In the genomic region with DNA sequence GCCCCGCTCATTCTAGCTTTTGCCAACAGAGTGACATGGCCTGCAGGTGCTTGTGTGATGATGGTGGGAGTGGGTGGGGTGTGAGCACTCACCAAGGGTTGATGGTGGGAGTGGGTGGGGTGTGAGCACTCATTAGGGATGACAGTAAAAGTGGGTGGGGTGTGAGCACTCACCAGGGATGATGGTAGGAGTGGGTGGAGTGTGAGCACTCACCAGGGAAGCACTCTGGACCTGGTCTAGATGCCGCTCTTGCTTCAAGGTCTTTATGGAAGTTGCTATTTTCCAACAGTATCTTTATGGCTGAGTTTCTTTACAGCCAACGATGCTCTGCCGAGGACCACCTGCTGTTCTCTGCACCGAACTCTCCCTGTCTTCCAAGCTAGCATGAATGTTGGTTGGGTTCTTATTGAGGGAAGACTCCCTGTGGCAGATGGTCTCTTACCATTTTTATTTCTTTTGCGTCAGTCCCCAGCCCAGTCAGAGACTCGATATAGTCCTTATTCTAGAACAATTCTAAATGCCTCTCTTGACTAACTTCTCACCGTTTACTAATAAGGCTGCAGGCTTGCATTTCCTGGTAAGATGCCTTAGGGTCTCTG, we compare ENCODE assay signal across 16 mouse cellular contexts.
"Had no signal": no experiment of that assay in that cellular context is flagged by ENCODE, and none has a peak within 500 bp of the region (broad histone marks: within the 10 kb centered on the region; RNA-seq: fewer than 3 reads in every experiment).

No protein-coding gene starts in this region.

- ATAC-seq: intestine, embryonic 15.5 days; liver, postnatal 0 days; midbrain, embryonic 13.5 days had no signal

- H3K27ac ChIP-seq: intestine, embryonic 15.5 days; limb, embryonic 12.5 days; liver, embryonic 13.5 days; lung, embryonic 15.5 days; midbrain, embryonic 13.5 days; neural tube, embryonic 15.5 days had no signal

- DNase-seq: kidney, adult 18-20 months; kidney, postnatal 10 days; kidney, postnatal 4 days; liver; liver, embryonic 13.5 days; liver, postnatal 0 days; lung, postnatal 14 days; spleen, adult 18-20 months; thymus, adult 2 months; thymus, postnatal 25 days had no signal

- H3K4me3 ChIP-seq: intestine, embryonic 15.5 days; limb, embryonic 12.5 days; liver, embryonic 13.5 days; lung, embryonic 15.5 days; midbrain, embryonic 13.5 days; myocyte; neural tube, embryonic 15.5 days had no signal
